Mouse (Mus musculus): Measurements from ENCODE around the gene Ptpn22.
A peak's percentile ranks its signal among the peaks of the same experiment; 100 is the strongest.

Gene Ptpn22

GRCm38 (mm10) chr3:103857977-103858563 is 1.5 kb upstream of the Ptpn22 start:
- no peak for DNase-seq (ENCODE audit: inconsistent ontology term)

- peak; percentile 86 for DNase-seq (ENCODE audit: inconsistent ontology term)
Measured at GRCm38 (mm10) chr3:103859851-103860391, 326 bp downstream of the Ptpn22 start.

- DNase-seq (ENCODE audit: inconsistent ontology term), result no peak
Measured at GRCm38 (mm10) chr3:103862721-103863220, 3.2 kb downstream of the Ptpn22 start.

GRCm38 (mm10) chr3:103864200-103864599 is 4.6 kb downstream of the Ptpn22 start:
- DNase-seq (ENCODE audit: inconsistent ontology term), result no peak

- no peak for DNase-seq (ENCODE audit: inconsistent ontology term)
Measured at GRCm38 (mm10) chr3:103867424-103867971, 7.9 kb downstream of the Ptpn22 start.

- no peak for DNase-seq (ENCODE audit: inconsistent ontology term)
Measured at GRCm38 (mm10) chr3:103868008-103868407, 8.4 kb downstream of the Ptpn22 start.

- no peak for DNase-seq (ENCODE audit: inconsistent ontology term)
Measured at GRCm38 (mm10) chr3:103872663-103873098, 13.1 kb downstream of the Ptpn22 start.

GRCm38 (mm10) chr3:103874329-103874728 is 14.7 kb downstream of the Ptpn22 start:
- no peak for DNase-seq (ENCODE audit: inconsistent ontology term)

- DNase-seq (ENCODE audit: inconsistent ontology term), result no peak
Measured at GRCm38 (mm10) chr3:103885946-103886345, 26.4 kb downstream of the Ptpn22 start.

GRCm38 (mm10) chr3:103887581-103887980 is 28.0 kb downstream of the Ptpn22 start:
- peak; percentile 68 for DNase-seq (ENCODE audit: inconsistent ontology term)

GRCm38 (mm10) chr3:103893374-103893773 is 33.8 kb downstream of the Ptpn22 start:
- DNase-seq (ENCODE audit: inconsistent ontology term), result no peak

- no peak for DNase-seq (ENCODE audit: inconsistent ontology term)
Measured at GRCm38 (mm10) chr3:103904705-103905104, 45.1 kb downstream of the Ptpn22 start.

- no peak for DNase-seq (ENCODE audit: inconsistent ontology term)
Measured at GRCm38 (mm10) chr3:103907335-103908030, 47.9 kb downstream of the Ptpn22 start.

- no peak for DNase-seq (ENCODE audit: inconsistent ontology term)
Measured at GRCm38 (mm10) chr3:103908781-103909180, 49.2 kb downstream of the Ptpn22 start.

GRCm38 (mm10) chr3:103913451-103913961 is 53.9 kb downstream of the Ptpn22 start:
- no peak for DNase-seq (ENCODE audit: inconsistent ontology term)

- DNase-seq (ENCODE audit: inconsistent ontology term), result peak; percentile 100
Measured at GRCm38 (mm10) chr3:103914010-103914669, 54.5 kb downstream of the Ptpn22 start, which contains the start of gene Rsbn1. TSS of gene Rsbn1 (plus strand) at chr3:103914120.

GRCm38 (mm10) chr3:103914732-103915508 is 55.3 kb downstream of the Ptpn22 start:
- DNase-seq (ENCODE audit: inconsistent ontology term), result peak; percentile 66

GRCm38 (mm10) chr3:103915509-103915896 is 55.9 kb downstream of the Ptpn22 start:
- no peak for DNase-seq (ENCODE audit: inconsistent ontology term)

GRCm38 (mm10) chr3:103916205-103916838 is 56.7 kb downstream of the Ptpn22 start:
- DNase-seq (ENCODE audit: inconsistent ontology term), result no peak

GRCm38 (mm10) chr3:103916839-103917237 is 57.2 kb downstream of the Ptpn22 start:
- DNase-seq (ENCODE audit: inconsistent ontology term), result no peak
